Mouse (Mus musculus) forelimb bud, embryonic 11.5 days (tissue): ENCODE data around the gene Maco1.

Source experiments
- DNase-seq: peaks from one replicate; pipeline ENCODE4 v3.0.0-alpha.2; 2012; ENCODE audit warnings: low read depth, low spot score

Maco1 gene

GRCm38 (mm10) chr4:134853259-134853636, at the start of gene Maco1:
TSS of gene Maco1 (minus strand) at chr4:134853345.
- DNase-seq = peak; percentile 99

GRCm38 (mm10) chr4:134901126-134901525, 48.0 kb upstream of the Maco1 start:
- no peak for DNase-seq

GRCm38 (mm10) chr4:134897256-134897655, 44.1 kb upstream of the Maco1 start:
- DNase-seq = no peak

GRCm38 (mm10) chr4:134892096-134892495, 39.0 kb upstream of the Maco1 start:
- no peak for DNase-seq

DNA sequence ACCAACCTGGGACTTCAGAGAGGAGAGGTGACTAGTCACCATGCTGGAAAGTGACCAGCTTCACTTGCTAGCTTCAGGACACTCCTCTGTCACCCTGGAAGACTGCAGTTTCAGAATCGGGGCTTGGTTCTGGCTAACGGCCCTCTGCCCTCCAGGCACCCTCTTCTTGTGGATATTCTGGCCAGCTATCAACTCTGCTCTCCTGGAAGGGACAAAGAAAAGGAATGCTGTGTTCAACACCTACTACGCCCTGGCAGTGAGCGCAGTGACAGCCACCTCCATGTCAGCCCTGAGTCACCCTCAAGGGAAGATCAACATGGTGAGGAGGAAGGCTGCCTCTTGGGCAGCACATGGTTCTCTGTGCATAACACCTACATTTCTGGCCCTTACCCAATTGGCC, 31.2 kb upstream of the Maco1 start:
- no peak for DNase-seq

DNA sequence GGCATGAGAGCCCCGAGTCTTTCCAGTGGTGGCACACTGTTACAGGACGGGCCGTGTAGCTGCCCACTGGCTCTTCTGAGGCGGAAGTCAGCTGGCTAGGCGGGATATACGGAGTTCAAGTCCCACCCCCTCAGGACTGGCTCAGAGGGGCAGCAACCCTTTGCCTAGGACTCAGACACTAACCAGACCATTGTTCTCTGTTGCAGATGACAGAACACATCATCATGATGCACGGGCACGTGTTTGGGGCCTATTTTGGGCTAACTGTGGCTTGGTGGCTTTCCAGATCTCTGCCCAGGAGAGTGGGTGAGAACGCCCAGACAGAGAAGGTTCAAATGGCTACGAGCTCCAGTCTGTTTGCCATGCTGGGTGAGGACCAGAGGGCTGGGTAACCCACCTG, 30.7 kb upstream of the Maco1 start:
- DNase-seq = no peak

DNA sequence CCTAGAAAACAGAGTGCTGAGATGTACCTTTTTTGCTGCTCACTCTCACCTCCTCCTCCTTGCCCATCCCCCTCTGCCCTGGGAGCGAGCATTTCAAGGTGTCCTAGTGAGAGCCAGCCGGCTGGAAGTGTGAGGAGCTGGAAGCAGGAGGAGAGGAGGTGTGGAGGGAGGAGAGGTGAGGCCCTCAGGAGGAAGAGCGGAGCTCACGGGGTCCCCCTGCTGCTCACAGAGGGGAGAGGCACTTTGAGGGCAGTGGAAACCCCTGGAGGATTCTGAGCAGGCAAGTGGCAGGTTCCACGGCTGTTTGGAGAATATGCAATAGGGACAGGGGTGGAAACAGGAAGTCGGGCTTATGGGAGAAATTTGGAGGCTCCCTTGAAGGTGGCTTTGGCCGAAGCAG, 30.1 kb upstream of the Maco1 start:
- DNase-seq = peak; percentile 47

- no peak for DNase-seq
Observed at GRCm38 (mm10) chr4:134880041-134880440, 26.9 kb upstream of the Maco1 start.

DNA sequence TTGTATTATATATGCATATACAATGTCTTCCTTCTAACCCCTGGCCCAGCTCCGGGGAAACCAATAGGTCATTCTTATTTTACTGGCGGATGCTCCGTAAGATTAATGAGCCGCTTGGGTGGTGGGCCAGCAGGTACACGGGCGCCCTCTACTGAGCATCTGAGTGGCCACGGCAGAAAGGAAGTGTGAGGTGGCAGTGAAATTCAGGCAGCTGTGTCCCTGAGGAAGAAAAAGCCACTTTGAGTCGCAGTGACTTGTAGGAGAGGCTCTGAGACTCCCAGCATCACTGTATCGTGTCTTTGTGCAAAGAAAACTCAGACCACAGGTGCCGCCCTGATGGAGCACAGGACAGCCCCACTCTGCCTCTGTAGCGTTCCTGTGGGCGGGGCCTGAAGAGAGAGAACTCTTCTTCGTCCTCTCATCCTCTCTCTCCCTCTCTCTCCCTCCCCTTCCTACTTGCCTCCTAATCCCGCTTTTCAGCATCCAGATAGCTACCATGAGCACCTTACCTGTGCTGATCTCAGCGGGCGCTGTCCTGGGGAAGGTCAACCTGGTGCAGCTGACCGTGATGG, 26.4 kb upstream of the Maco1 start:
- DNase-seq = peak; percentile 63

GRCm38 (mm10) chr4:134876171-134876570, 23.0 kb upstream of the Maco1 start:
- no peak for DNase-seq

GRCm38 (mm10) chr4:134871950-134872349, 18.8 kb upstream of the Maco1 start:
- DNase-seq = no peak

DNA sequence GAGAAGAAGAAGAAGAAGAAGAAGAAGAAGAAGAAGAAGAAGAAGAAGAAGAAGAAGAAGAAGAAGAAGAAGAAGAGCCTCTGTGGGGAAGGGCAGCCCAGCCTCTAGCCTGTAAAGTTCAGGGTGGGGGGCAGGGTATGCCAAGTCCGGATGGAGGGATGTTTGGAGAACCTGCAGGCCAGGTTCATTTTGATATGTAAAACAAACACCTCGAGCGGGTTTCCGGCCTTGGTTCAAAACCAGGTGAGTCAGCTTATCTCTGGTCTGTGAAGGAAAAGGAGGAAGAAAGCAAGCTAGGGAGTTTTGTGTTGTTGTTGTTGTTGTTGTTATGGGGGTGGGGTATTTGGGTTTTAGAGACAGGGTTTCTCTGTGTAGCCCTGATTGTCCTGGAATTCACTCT, 18.3 kb upstream of the Maco1 start:
- DNase-seq = no peak

- no peak for DNase-seq
Observed at GRCm38 (mm10) chr4:134869815-134870375, 16.8 kb upstream of the Maco1 start.

DNA sequence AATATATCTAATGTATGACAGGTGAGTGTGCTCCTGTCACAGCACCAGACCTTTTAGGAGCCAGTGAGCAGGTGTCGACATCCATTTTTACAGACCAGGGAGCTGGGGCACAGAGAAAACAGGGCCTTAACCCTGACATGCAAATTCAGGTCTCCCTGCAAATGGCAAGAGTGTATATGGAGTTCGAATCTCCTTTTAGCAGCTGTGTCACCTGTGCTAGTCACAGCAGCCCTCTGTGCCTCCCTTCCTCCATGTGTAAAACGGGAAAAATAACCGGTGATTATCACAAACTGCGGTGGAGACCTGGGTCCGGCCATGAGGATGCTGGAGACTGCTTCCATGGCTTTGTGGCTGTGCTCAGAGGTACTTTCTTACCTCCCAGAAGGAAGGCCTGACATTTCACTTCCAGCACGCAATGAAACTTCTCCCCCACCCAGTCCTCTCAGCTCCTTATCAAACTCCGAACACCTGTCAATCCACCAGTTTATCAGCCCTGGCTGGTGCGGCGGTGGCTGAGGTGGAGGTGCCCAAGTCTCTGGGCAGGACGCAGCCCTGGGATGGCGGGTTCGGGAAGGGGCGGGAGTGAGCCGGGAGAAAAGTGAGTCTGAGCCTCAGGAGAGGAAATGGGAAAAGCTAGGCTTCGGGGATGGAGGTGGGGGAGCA, 16.1 kb upstream of the Maco1 start:
- no peak for DNase-seq

GRCm38 (mm10) chr4:134868490-134868889, 15.3 kb upstream of the Maco1 start:
- DNase-seq = no peak

DNA sequence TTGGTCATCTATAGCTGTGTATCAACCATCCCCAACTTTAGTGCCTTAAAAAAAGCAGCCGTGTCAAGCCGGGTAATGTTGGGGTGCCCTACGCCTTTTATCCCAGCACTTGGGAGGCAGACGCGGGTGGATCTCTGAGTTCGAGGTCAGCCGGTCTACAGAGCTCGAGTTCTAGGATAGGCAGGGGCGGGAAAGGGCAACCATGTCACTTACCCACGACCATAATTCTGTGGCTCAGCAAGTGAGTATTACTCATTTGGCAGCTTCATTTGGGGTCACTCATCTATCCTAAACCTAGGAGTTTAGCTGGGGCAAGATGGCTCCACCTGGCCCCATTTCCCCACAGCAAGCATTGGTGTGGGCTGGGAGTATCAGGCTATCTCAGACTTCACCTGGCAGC, 14.9 kb upstream of the Maco1 start:
- no peak for DNase-seq

- no peak for DNase-seq
Observed at GRCm38 (mm10) chr4:134867661-134868060, 14.5 kb upstream of the Maco1 start.

DNA sequence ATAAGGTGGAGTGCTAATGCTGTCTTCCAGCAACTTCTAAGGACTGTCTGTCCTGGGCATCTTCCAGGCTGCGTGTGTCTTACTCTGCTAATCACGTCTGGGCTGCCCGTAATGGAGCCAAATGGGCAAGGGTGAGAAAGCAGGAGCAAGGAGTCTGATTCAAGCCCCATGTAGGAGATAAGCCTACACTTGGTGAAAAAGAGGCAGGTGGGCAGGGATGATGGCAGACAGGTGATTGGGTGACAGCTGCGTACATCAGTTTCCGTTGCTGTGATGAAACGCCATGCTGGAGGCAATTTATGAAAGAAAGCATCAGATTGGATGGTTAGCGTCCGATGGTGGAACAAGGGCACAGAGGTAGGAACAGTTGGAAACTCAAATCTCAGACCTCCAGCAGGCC, 14.1 kb upstream of the Maco1 start:
- DNase-seq = no peak

DNA sequence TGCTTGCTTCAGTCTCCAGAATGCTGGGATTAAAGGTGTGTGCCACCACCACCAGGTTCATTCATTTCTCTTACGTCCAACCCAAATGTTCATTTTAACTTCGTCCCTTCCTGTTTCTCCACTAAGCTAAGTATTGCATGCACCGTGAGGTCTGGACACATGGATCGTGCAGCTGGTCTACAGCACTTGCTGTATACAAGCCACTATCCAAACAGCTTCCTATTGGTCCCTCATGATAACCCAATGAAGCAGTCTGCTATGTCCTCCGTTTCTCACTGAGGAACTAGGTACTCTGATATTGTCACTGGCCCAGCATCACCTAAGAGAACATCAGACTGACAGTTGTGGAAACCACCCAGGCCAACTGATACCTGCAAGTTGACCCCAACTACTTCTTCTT, 12.6 kb upstream of the Maco1 start:
- DNase-seq = no peak

GRCm38 (mm10) chr4:134865340-134865739, 12.2 kb upstream of the Maco1 start:
- no peak for DNase-seq

DNA sequence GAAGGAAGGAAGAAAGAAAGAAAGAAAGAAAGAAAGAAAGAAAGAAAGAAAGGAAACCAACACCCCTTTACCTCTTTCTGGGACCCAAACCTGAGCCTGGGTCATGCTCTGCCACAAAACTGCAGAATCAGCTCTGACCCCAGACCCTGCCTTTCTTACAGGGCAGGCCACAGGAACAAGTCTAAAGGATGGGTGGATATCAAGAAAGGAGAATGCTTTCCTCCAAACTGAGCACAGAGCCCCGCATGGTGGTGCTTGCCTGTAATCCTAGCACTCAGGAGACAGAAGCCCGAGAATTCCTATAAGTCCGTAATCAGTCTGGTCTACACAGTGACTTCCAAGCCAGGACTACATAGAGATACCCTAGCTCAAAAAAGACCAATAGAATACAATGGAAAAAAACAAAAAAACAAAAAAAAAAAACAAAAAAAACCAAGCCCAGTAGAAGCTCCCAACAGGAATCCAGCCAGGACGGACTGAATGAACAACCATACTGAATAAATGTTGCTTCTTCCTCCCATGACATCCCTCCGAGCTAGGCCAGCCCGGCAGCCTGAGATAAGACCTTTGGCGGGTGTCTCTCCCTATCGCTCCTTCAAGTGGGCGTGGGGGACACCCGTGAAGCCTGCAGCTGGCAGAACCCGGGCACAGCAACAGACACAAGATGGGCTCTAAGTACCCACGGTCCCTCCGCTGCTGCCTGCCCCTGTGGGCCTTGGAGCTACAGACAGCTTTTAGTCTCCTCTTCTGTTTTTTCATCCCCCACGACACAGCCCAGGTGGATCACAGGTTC, 11.0 kb upstream of the Maco1 start, which contains the start of gene Rhd:
TSS of gene Rhd (plus strand) at position 600 of the 793 bp plus-strand sequence.
- DNase-seq = no peak

DNA sequence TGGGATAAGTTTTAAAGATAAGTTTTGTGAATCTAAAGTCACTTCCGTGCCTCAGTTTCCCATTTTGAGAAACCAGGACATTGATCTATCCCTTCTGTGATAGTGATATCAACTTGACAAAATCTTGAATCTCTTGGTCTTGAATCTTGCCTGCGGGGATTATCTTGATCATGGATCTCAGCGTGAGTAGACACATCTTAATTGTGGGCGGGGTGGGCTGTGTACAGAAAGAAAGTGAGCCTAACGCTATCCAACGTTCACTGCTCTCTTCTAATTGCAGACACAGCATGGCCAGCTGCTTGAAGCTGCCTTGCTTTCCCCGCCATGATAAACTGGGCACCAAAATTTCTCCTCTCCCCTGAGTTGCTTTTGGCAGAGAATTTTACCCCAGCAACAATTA, 9.9 kb upstream of the Maco1 start:
- DNase-seq = no peak

- DNase-seq = no peak
Observed at GRCm38 (mm10) chr4:134861884-134862283, 8.7 kb upstream of the Maco1 start.
